Mouse (Mus musculus): ENCODE data around the gene Kctd6. TPM values are rescaled to one million over a fixed set of nuclear protein-coding genes. Genes with fewer than 3 reads are reported as not detected.

Gene Kctd6
- polyA plus RNA-seq, 1 experiment from 2014 or later, result 3.5 TPM

- Histone ChIP-seq H3K9ac (no peak overlapping the region), H3K27ac (no peak overlapping the region), H3K27me3 (no peaks in the 10 kb centered on the region), H3K4me2 (no peak overlapping the region), H3K36me3 (no peaks in the 10 kb centered on the region), H3K9me3 (no peaks in the 10 kb centered on the region), H3K4me3 (no peak overlapping the region), H3K4me1 (no peaks in the 10 kb centered on the region)
- WGBS, result 88% methylated on average over 6 of the region's 6 CpGs
- no peak for ATAC-seq (ENCODE audit: insufficient number of reproducible peaks, insufficient read depth, low FRiP score, low TSS enrichment, low read depth)
These were observed 18.4 kb downstream of the Kctd6 start for GRCm38 (mm10) chr14:8232155-8232910.

DNA sequence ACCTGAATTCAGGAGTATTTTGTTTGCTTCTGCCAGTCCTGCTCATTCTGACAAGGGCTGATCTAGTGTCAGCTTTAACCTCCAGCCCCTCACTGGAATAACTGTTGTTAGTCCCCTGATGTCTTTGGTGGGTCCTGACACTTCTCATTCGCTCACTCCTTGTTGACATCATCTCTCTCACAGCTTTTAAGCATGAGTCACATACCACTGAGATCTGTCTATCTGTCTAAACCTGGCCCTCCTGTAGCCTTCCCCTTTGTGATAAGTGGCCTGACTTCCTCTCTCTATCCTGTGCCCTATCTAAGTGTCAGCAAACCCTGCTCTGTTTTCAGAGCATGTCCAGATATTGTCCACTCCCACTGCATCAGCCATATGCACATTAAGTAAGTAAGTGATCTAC, 19.3 kb downstream of the Kctd6 start:
- 67% methylated on average over 1 of the region's 1 CpGs for WGBS
- Histone ChIP-seq H3K27me3 (no peaks in the 10 kb centered on the region), H3K36me3 (no peaks in the 10 kb centered on the region), H3K4me2 (no peak overlapping the region), H3K9ac (no peak overlapping the region), H3K27ac (no peak overlapping the region), H3K4me3 (no peak overlapping the region), H3K4me1 (no peaks in the 10 kb centered on the region), H3K9me3 (no peaks in the 10 kb centered on the region)
- no peak for ATAC-seq (ENCODE audit: insufficient number of reproducible peaks, insufficient read depth, low FRiP score, low TSS enrichment, low read depth)

GRCm38 (mm10) chr14:8241816-8242215, 27.9 kb downstream of the Kctd6 start:
- H3K4me2 ChIP-seq, result no peak overlapping the region
- 0 out of 2 replicates have a peak overlapping the region, but pooled peaks have one; percentile 3 for H3K9ac ChIP-seq
- H3K36me3 ChIP-seq, result no peaks in the 10 kb centered on the region
- no peak for ATAC-seq (ENCODE audit: insufficient number of reproducible peaks, insufficient read depth, low FRiP score, low TSS enrichment, low read depth)
- no peak overlapping the region for H3K27ac ChIP-seq
- H3K4me1 ChIP-seq, result no peaks in the 10 kb centered on the region
- H3K9me3 ChIP-seq, result no peaks in the 10 kb centered on the region
- no peaks in the 10 kb centered on the region for H3K27me3 ChIP-seq
- no peak overlapping the region for H3K4me3 ChIP-seq

- ATAC-seq (ENCODE audit: insufficient number of reproducible peaks, insufficient read depth, low FRiP score, low TSS enrichment, low read depth), result no peak
- Histone ChIP-seq H3K4me3 (no peak overlapping the region), H3K36me3 (no peaks in the 10 kb centered on the region), H3K9ac (0 out of 2 replicates have a peak overlapping the region, but pooled peaks have one; percentile 3), H3K27me3 (no peaks in the 10 kb centered on the region), H3K4me1 (no peaks in the 10 kb centered on the region), H3K27ac (no peak overlapping the region), H3K4me2 (no peak overlapping the region), H3K9me3 (no peaks in the 10 kb centered on the region)
- 56% methylated on average over 5 of the region's 5 CpGs for WGBS
These were observed 28.5 kb downstream of the Kctd6 start for GRCm38 (mm10) chr14:8242388-8242920.

- no peak overlapping the region for H3K4me3 ChIP-seq
- no peaks in the 10 kb centered on the region for H3K27me3 ChIP-seq
- H3K9ac ChIP-seq, result no peak overlapping the region
- WGBS, result 62% methylated on average over 8 of the region's 8 CpGs
- H3K27ac ChIP-seq, result no peak overlapping the region
- H3K36me3 ChIP-seq, result no peaks in the 10 kb centered on the region
- H3K4me2 ChIP-seq, result no peak overlapping the region
- no peaks in the 10 kb centered on the region for H3K9me3 ChIP-seq
- ATAC-seq (ENCODE audit: insufficient number of reproducible peaks, insufficient read depth, low FRiP score, low TSS enrichment, low read depth), result no peak
- no peaks in the 10 kb centered on the region for H3K4me1 ChIP-seq
These were observed 29.4 kb downstream of the Kctd6 start for GRCm38 (mm10) chr14:8243136-8243888.

GRCm38 (mm10) chr14:8244211-8244611, 30.3 kb downstream of the Kctd6 start:
- WGBS, result 80% methylated on average over 5 of the region's 5 CpGs
- Histone ChIP-seq H3K9me3 (no peaks in the 10 kb centered on the region), H3K9ac (no peak overlapping the region), H3K4me3 (no peak overlapping the region), H3K4me1 (no peaks in the 10 kb centered on the region), H3K4me2 (no peak overlapping the region), H3K36me3 (no peaks in the 10 kb centered on the region), H3K27me3 (no peaks in the 10 kb centered on the region), H3K27ac (no peak overlapping the region)
- ATAC-seq (ENCODE audit: insufficient number of reproducible peaks, insufficient read depth, low FRiP score, low TSS enrichment, low read depth), result no peak

DNA sequence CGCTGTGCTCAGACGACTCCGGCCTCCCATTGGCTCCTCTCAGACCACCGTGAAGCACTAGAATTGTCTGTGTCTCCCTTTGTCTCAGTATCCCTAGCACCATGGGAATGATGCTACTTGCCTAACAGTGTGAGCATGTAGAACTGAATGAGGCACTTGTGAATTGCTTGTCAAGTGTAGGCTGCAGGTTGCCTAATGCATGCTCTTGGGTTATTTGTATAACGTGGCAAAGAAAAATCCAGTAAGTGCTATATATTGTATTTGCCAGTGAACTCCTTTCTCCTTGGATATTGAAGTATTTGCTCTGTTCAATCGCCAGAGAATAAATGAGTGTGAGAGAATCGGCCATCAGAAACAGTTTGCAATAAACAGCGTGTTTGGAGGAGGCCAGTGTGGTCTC, 32.9 kb downstream of the Kctd6 start:
- WGBS, result 86% methylated on average over 8 of the region's 8 CpGs
- no peak for ATAC-seq (ENCODE audit: insufficient number of reproducible peaks, insufficient read depth, low FRiP score, low TSS enrichment, low read depth)
- Histone ChIP-seq H3K9me3 (no peaks in the 10 kb centered on the region), H3K4me3 (no peak overlapping the region), H3K4me1 (no peaks in the 10 kb centered on the region), H3K27me3 (no peaks in the 10 kb centered on the region), H3K36me3 (no peaks in the 10 kb centered on the region), H3K27ac (no peak overlapping the region), H3K4me2 (no peak overlapping the region), H3K9ac (no peak overlapping the region)

DNA sequence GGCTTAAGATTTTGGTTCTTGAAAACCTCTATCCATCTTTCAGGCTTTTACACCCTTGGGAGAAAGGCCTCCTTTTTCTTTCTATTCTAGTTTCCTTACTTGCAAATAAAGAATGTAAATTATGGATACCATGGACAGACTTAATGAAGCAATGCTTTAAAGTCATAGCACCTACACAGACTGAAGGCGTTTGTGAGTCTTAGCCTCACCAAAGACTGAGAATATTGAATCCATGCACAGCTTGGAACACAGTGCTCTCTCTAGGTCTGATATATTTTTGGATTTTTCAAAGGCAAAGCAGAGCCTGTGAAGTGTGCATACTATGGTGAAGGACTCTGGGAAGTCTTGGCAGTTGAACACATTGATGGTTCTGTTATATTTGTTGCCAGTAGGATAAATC, 35.3 kb downstream of the Kctd6 start:
- Histone ChIP-seq H3K36me3 (no peaks in the 10 kb centered on the region), H3K27me3 (no peaks in the 10 kb centered on the region), H3K9ac (no peak overlapping the region), H3K9me3 (no peaks in the 10 kb centered on the region), H3K4me3 (no peak overlapping the region), H3K4me2 (no peak overlapping the region), H3K27ac (no peak overlapping the region), H3K4me1 (no peaks in the 10 kb centered on the region)
- no peak for ATAC-seq (ENCODE audit: insufficient number of reproducible peaks, insufficient read depth, low FRiP score, low TSS enrichment, low read depth)
- 89% methylated on average over 1 of the region's 1 CpGs for WGBS

DNA sequence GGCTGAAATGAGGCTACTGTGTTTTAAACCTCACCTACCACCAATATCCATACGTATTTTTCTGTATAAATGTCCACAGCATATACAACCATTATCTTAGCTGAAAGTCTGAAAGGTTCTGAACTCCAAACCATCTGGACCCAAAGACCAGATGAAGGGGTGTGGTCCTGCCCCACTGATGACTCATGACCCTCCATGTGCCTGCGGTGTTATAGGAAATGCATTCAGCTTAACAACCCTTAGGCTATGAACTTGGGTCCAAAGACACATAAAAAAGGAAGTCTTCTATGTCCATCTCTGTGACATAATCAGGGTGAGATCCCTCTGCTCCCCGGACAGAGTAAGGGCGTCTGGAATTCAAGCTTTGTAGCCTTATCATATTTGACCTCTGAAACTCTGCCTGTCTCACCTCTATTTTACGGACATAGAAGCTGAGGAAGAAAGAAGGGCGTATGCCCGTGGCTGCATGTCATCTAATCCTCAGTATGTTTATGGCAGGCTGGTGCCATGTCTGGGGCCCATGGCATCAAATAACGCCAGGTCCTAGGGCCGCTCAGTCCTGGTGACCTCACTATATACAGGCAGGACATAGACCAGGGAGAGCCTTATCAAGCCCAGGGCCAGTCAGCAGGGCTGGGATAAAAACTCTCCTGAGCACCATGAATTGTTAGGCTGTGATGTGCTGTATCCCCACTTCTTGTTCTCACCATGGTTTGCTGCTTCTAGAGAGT, 36.4 kb downstream of the Kctd6 start:
- no peaks in the 10 kb centered on the region for H3K4me1 ChIP-seq
- no peak for ATAC-seq (ENCODE audit: insufficient number of reproducible peaks, insufficient read depth, low FRiP score, low TSS enrichment, low read depth)
- WGBS, result 69% methylated on average over 9 of the region's 9 CpGs
- H3K36me3 ChIP-seq, result no peaks in the 10 kb centered on the region
- no peak overlapping the region for H3K27ac ChIP-seq
- no peaks in the 10 kb centered on the region for H3K27me3 ChIP-seq
- H3K4me2 ChIP-seq, result no peak overlapping the region
- H3K4me3 ChIP-seq, result no peak overlapping the region
- no peaks in the 10 kb centered on the region for H3K9me3 ChIP-seq
- no peak overlapping the region for H3K9ac ChIP-seq

DNA sequence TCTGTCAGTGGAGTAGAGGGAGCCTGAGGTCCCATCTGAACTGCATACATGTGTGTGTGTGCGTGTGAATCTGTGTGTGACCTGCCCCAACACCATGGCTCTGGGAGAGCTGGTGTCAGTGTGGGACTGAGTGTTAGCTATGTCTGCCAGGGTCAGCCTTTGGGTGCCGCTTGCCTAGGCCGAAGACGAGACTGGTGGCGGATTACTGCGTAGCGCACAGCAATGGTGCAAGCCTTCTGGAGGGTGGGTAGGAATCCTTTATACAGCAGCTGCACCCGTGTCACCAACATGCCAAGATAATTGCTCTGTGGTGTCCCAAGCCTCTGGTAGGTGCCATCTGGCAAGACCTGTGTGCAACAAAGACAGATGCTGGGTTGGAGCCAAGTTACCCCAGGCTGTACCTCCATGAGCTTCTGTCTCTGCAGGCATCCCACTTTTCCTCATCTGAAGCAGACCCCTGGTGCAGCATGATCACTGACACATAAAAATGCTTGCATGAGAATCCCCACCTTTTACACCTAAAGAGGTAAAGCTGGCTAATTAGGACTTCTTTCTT, 37.5 kb downstream of the Kctd6 start:
- H3K27ac ChIP-seq, result no peak overlapping the region
- ATAC-seq (ENCODE audit: insufficient number of reproducible peaks, insufficient read depth, low FRiP score, low TSS enrichment, low read depth), result no peak
- 89% methylated on average over 8 of the region's 8 CpGs for WGBS

DNA sequence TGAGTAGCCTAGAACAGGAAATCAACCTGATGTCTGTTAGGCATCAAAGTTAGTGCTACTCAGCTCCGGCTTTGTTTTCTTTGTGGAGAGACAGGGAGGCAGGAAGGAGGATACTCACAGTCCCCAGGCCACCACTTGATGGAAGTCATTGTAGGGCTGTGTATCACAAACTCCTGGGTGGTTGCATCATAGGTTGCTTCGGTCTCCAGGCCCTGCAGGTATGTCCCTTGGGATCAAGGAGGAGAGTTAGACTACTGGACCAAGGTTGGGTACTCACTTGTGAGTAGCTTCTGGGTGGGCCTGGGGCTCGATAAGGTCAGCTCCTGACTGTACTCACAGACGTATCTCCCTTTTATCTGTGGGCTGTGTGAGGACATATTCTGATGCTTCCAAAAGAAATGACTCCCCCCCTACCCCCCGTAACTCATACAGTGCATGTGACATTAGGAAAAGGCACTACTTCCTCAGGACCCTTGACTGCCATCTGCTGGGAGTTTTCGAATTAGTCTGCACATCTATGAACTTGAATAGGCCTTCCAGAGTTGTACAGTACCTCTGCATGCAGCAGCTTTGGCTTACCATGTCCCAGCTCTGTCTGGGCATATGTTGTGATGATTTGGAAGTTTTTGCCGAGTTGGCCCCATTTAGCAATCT, 41.3 kb downstream of the Kctd6 start:
- Histone ChIP-seq H3K27ac (no peak overlapping the region), H3K4me3 (no peak overlapping the region), H3K27me3 (peaks cover 9% of the 10 kb centered on the region; the same call in 1 of the 2 replicates), H3K36me3 (no peaks in the 10 kb centered on the region), H3K4me1 (peaks cover 5% of the 10 kb centered on the region; the same call in 1 of the 2 replicates), H3K9me3 (no peaks in the 10 kb centered on the region), H3K4me2 (no peak overlapping the region), H3K9ac (no peak overlapping the region)
- 68% methylated on average over 7 of the region's 7 CpGs for WGBS
- ATAC-seq (ENCODE audit: insufficient number of reproducible peaks, insufficient read depth, low FRiP score, low TSS enrichment, low read depth), result no peak

More for the DNA sequence above, 37.5 kb downstream of the Kctd6 start:
- no peak overlapping the region for H3K9ac ChIP-seq
- H3K4me3 ChIP-seq, result no peak overlapping the region
- no peak overlapping the region for H3K4me2 ChIP-seq
- no peaks in the 10 kb centered on the region for H3K9me3 ChIP-seq
- H3K4me1 ChIP-seq, result no peaks in the 10 kb centered on the region
- H3K27me3 ChIP-seq, result no peaks in the 10 kb centered on the region
- H3K36me3 ChIP-seq, result no peaks in the 10 kb centered on the region
